Mouse (Mus musculus): ENCODE data around the gene Mlec.
"Not testable (repeated sequence)": the region's sequence is repeated elsewhere in the genome, so short reads cannot be mapped to it uniquely, and the experiment has no call there.

Mlec gene

GRCm38 (mm10) chr5:115179596-115179995 lies 21.6 kb upstream of the Mlec start:
- DNase-seq = no peak

GRCm38 (mm10) chr5:115177866-115178265 lies 19.9 kb upstream of the Mlec start:
- no peak for DNase-seq

GRCm38 (mm10) chr5:115174554-115174953 lies 16.6 kb upstream of the Mlec start:
- no peak for DNase-seq

- peak; percentile 38 for DNase-seq
Observed at GRCm38 (mm10) chr5:115170150-115170549, 12.2 kb upstream of the Mlec start.

GRCm38 (mm10) chr5:115168641-115169415 lies 10.8 kb upstream of the Mlec start:
- no peak for DNase-seq

DNA sequence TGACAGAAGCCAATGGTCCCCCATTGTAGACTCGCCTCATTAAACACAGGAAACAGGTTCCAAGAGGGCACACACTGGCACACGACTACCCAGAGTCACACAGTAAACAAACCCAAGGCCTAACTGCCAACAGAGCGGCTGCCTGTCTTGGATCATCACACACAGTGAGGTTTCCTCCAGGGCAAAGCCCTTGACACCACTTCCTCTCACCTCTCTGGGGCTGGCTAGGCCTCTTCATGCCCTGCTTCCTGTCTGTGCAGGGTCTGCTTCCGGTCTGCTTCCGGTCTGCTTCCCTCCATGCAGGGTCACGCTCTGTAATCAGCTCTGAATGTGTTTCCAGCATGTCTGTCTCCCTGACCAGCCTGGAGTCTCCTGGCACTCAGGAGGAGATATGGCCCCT lies 9.4 kb upstream of the Mlec start:
- DNase-seq = peak; percentile 30

- no peak for DNase-seq
Observed at GRCm38 (mm10) chr5:115166815-115167194, 8.8 kb upstream of the Mlec start.

- DNase-seq = peak; percentile 73
Observed at GRCm38 (mm10) chr5:115165895-115166814, 8.2 kb upstream of the Mlec start.

GRCm38 (mm10) chr5:115165351-115165750 lies 7.4 kb upstream of the Mlec start:
- DNase-seq = no peak

GRCm38 (mm10) chr5:115164446-115164845 lies 6.5 kb upstream of the Mlec start:
- not testable (repeated sequence) for DNase-seq

- peak; percentile 81 for DNase-seq
Observed at GRCm38 (mm10) chr5:115163563-115163962, 5.6 kb upstream of the Mlec start.

DNA sequence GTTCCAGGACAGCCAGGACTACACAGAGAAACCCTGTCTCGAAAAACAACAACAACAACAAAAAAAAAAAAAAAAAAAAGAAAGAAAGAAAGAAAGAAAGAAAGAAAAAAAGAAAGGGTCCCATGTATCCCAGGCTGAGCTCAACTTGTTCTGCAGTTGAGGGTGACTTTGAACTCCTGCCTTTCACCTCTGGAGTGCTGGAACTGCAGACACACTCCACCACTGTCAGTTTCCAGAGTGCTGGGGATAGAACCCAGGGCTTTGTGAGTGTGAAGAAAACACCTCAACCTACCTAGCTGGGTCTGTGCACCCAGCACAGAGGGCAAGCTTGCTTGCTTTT lies 3.9 kb upstream of the Mlec start:
- not testable (repeated sequence) for DNase-seq

- no peak for DNase-seq
Observed at GRCm38 (mm10) chr5:115161064-115161939, 3.3 kb upstream of the Mlec start.

DNA sequence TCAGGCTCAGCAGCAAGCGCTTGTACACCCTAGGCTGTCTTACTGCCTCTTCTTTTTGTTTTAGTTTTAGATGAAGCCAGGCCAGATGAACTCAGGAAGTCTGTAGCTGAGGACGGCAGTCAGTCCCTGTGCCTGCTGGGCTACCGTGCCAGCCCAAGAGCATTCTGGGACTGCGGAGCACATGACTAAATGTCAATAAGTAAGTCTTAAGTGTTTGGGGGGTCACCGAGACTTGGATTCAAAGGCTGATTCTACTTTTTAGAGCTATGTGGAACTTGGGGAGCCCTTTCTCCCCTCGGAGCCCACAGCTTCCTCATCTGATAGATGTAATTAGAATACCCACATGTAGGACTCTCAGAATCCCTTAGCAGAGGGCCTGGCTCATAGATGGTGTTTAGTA lies 2.7 kb upstream of the Mlec start:
- DNase-seq = no peak

DNA sequence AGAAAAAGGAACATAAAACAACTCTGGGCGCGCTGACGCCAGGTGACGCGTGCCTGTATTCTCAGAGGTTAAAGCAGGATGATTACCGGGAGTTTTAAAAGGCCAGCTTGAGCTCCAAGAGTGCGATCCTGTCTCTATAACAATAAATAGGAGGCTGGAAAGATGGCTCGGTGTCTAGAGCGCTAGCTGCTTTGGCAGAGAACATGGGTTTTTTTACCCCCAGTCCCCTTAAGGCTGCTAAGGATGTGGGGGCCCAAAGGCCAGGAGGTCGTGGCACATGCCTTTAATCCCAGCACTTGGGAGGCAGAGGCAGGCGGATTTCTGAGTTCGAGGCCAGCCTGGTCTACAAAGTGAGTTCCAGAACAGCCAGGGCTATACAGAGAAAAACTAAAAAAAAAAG lies 1.2 kb upstream of the Mlec start:
- no peak for DNase-seq

- DNase-seq = no peak
Observed at GRCm38 (mm10) chr5:115156933-115157589, 918 bp downstream of the Mlec start.

- no peak for DNase-seq
Observed at GRCm38 (mm10) chr5:115156401-115156800, 1.6 kb downstream of the Mlec start.

DNA sequence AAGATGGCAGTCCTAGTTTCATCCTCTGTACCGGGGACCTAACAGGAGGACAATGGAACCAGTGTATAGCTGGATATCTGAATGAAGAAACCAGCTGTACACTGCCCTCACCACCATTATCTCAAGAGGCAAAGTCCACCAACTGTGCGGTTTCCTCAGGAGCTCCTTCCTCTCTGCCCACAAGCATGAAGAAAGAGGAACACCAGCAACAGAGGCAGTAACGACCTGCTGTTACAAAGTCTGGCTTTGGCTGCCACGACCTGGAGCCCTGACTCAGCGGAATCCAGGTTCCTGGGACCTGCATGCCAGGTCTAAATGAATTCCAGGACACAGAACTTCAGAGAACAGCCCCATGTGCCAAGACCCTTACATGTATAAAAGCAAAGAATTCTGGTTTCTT lies 2.1 kb downstream of the Mlec start:
- peak; percentile 77 for DNase-seq

GRCm38 (mm10) chr5:115155156-115155631 lies 2.8 kb downstream of the Mlec start:
- DNase-seq = no peak

DNA sequence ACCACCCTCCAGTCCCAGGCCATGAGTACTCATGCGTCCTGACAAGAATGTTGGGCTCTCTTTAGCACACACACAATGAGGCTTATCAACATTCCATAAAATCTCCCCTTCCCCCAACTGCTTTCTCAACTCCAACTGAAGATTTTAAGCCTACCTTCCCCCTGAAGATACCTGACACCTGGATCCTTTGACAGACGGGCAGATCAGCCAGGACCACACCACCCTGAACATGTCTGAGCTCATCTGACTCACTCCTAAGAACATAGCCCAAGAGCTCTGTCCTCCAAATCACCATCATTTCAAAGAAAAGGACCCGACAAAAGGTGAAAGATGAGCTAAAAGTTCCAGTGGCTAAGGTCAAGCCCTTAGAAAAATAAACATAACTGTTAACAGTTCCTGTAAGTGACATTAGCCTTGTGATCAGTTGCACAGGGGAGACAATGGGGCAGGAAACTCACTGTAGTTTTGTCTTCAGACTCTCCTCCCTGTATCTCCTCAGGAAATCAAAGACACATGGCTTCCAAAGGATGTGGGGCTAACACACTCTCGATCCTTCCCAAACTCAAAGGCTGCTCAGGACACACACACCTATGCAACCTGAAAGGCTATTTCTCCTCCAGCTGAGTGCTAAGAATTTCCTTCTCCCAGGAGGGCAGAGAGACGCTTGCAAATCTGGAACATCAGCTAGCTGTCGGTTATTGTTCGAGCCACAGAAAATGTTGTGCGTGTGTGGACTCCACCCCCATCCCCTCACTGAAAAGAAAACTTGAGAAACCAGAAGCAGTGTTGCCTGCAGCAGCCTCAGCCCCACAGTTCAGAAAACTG lies 5.6 kb downstream of the Mlec start:
- no peak for DNase-seq

DNA sequence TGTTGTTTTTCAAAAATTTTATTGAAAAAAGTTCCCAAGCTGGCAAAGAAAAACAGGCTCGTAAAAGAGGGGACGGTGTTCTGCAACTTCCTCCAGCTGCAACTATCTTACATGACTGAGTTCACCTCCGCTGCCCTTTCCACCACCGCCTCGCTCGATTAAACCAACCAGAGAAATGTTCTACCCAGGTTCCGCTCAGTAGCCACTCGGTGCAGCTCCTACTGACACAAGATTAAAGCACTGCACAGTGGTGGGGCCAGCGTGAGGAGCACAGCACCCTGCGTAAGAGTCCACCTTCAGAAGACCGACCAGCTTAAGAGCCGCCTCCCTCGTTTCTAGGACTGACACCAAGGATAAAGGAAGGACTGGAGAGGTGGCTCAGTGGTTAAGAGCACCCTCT lies 6.5 kb downstream of the Mlec start:
- peak; percentile 63 for DNase-seq
